Mouse (Mus musculus) embryonic facial prominence, embryonic 15.5 days (tissue): ENCODE results near the gene Ksr1. TPM values are rescaled to one million over a fixed set of nuclear protein-coding genes. Genes with fewer than 3 reads are reported as not detected.

ENCODE experiments used
- ATAC-seq: fragments of 200-750 bp; cut with Nextera tagmentation; 2 replicates; pipeline ENCODE4 v1.8.0; 2017; ENCODE audit warnings: low read depth, moderate TSS enrichment; ENCODE audit not compliant: insufficient number of reproducible peaks, low FRiP score, low TSS enrichment
- H3K27ac ChIP-seq: fragments of 300-500 bp; sonication (generic); replicated peaks from 2 replicates; pipeline ENCODE4 v1.5.1; 2015; ENCODE audit warnings: mild to moderate bottlenecking, inconsistent platforms
- H3K27me3 ChIP-seq: fragments of 300-500 bp; sonication (generic); 2 replicates; pipeline ENCODE4 v1.6.1; 2015; ENCODE audit warnings: inconsistent platforms
- H3K36me3 ChIP-seq: fragments of 300-500 bp; sonication (generic); 2 replicates; pipeline ENCODE4 v1.6.1; 2015; ENCODE audit warnings: mild to moderate bottlenecking, inconsistent platforms
- H3K4me1 ChIP-seq: fragments of 300-500 bp; sonication (generic); 2 replicates; pipeline ENCODE4 v1.6.1; 2015; ENCODE audit warnings: inconsistent platforms
- H3K4me2 ChIP-seq: fragments of 300-500 bp; sonication (generic); replicated peaks from 2 replicates; pipeline ENCODE4 v1.6.1; 2015; ENCODE audit warnings: mild to moderate bottlenecking, inconsistent platforms
- H3K4me3 ChIP-seq: fragments of 300-500 bp; sonication (generic); replicated peaks from 2 replicates; pipeline ENCODE4 v1.5.1; 2015; ENCODE audit warnings: mild to moderate bottlenecking, inconsistent platforms
- H3K9ac ChIP-seq: fragments of 300-500 bp; sonication (generic); 2 replicates; pipeline ENCODE4 v1.6.1; 2015; ENCODE audit warnings: inconsistent platforms
- H3K9me3 ChIP-seq: fragments of 300-500 bp; sonication (generic); replicated peaks from 2 replicates; pipeline ENCODE4 v1.6.1; 2016; ENCODE audit warnings: inconsistent platforms
- WGBS: fragments of 180-500 bp; shearing (Covaris S2); methylation state at CpG from one replicate; pipeline ENCODE4 v1.1.7; 2015; 5-methylcytosine and 5-hydroxymethylcytosine counted together
- polyA plus RNA-seq: library from polyadenylated mRNA; unstranded; fragments of >200 nt; fragmentation: Nextera tagmentation; extraction: Ambion mirVana; gene quantifications from 2 replicates; pipeline ENCODE4 v1.2.1, GENCODE M21; 2015

Gene Ksr1
- polyA plus RNA-seq, 1 experiment from 2014 or later, result 5.6 TPM

GRCm38 (mm10) chr11:79053437-79053836 lies 92.8 kb downstream of the Ksr1 start:
- H3K9ac ChIP-seq, result no peak overlapping the region
- H3K27ac ChIP-seq, result peak overlapping the region; percentile 34; the same call in 1 of the 2 replicates
- H3K4me1 ChIP-seq, result peaks cover 43% of the 10 kb centered on the region
- H3K36me3 ChIP-seq, result no peaks in the 10 kb centered on the region; the same call in 1 of the 2 replicates
- no peaks in the 10 kb centered on the region for H3K9me3 ChIP-seq
- H3K4me3 ChIP-seq, result no peak overlapping the region
- H3K4me2 ChIP-seq, result no peak overlapping the region
- ATAC-seq, result no peak
- no peaks in the 10 kb centered on the region for H3K27me3 ChIP-seq

DNA sequence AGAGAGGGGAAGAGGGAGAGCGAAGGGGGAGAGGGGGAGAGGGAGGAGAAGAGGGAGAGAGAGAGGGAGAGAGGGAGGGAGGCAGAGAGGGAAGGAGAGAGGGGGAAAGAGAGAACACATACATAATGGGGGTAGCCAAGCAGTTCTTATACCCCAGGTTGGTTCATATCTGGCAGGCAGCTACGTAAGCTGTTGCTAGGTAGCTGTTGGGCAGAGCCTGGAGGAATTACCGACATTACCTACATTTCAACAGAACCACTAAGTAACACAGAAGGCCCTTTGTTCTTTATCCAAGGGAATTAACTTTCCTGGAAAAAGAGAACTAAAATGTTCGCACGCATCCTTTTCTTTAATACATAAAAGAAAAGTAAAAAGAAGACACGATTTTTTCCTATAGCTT lies 93.4 kb downstream of the Ksr1 start:
- WGBS, result 46% methylated on average over 6 of the region's 6 CpGs
- no peaks in the 10 kb centered on the region; the same call in 1 of the 2 replicates for H3K36me3 ChIP-seq
- H3K4me2 ChIP-seq, result no peak overlapping the region
- H3K9me3 ChIP-seq, result no peaks in the 10 kb centered on the region
- no peak overlapping the region for H3K9ac ChIP-seq
- no peaks in the 10 kb centered on the region for H3K27me3 ChIP-seq
- ATAC-seq, result no peak
- peaks cover 43% of the 10 kb centered on the region for H3K4me1 ChIP-seq
- no peak overlapping the region for H3K4me3 ChIP-seq
- 0 out of 2 replicates have a peak overlapping the region, but pooled peaks have one; percentile 34 for H3K27ac ChIP-seq

GRCm38 (mm10) chr11:79051522-79051921 lies 94.7 kb downstream of the Ksr1 start:
- Histone ChIP-seq H3K9ac (no peak overlapping the region), H3K27ac (no peak overlapping the region), H3K4me2 (no peak overlapping the region), H3K36me3 (no peaks in the 10 kb centered on the region; the same call in 1 of the 2 replicates), H3K27me3 (no peaks in the 10 kb centered on the region), H3K9me3 (no peaks in the 10 kb centered on the region), H3K4me1 (peaks cover 43% of the 10 kb centered on the region), H3K4me3 (no peak overlapping the region)
- WGBS, result 85% methylated on average over 9 of the region's 9 CpGs
- no peak for ATAC-seq

DNA sequence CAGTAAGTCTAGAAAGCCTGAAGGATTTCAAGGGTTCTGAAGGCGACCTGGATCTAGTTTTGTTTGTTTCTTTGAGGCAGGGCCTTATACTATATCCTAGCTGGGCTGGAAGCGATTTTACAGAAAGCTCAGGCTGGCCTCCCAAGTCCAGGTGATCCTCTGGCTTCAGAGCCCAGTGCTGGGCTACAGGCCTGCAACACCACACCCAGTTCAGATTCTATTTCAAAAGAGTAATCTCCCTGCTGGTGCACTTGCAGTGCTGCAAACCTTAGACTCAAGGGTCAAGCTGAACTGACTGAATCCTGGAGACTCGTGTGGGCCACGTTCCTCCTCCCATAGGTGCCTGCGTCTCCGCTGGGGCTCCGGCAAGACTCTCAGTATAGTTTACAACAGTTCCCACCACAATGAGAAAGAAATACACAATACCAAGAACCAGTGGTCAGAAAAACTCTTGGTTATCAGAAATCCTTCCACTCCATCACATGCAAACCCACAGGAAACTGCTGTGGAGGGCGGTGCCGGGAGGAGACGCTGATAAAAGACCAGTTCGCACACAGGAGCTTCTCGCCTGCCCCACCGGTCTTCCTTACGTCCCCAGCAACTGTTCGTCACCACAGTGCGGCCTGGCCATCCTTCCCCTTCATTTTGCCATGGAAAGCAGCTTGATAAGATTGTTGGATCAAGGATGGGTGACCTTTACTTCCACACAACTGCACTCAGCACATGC lies 95.3 kb downstream of the Ksr1 start:
- ATAC-seq, result no peak
- WGBS, result 89% methylated on average over 16 of the region's 16 CpGs
- H3K27me3 ChIP-seq, result no peaks in the 10 kb centered on the region
- H3K36me3 ChIP-seq, result no peaks in the 10 kb centered on the region; the same call in 1 of the 2 replicates
- H3K27ac ChIP-seq, result no peak overlapping the region
- H3K9ac ChIP-seq, result no peak overlapping the region
- no peaks in the 10 kb centered on the region for H3K9me3 ChIP-seq
- peaks cover 37% of the 10 kb centered on the region for H3K4me1 ChIP-seq
- no peak overlapping the region for H3K4me2 ChIP-seq
- H3K4me3 ChIP-seq, result no peak overlapping the region

- WGBS, result 86% methylated on average over 4 of the region's 4 CpGs
- Histone ChIP-seq H3K36me3 (peaks cover 12% of the 10 kb centered on the region), H3K27me3 (no peaks in the 10 kb centered on the region), H3K4me2 (no peak overlapping the region), H3K4me3 (no peak overlapping the region), H3K4me1 (peaks cover 20% of the 10 kb centered on the region), H3K9me3 (no peaks in the 10 kb centered on the region), H3K27ac (no peak overlapping the region), H3K9ac (no peak overlapping the region)
- ATAC-seq, result no peak
Measured at GRCm38 (mm10) chr11:79048906-79049305, 97.3 kb downstream of the Ksr1 start.

DNA sequence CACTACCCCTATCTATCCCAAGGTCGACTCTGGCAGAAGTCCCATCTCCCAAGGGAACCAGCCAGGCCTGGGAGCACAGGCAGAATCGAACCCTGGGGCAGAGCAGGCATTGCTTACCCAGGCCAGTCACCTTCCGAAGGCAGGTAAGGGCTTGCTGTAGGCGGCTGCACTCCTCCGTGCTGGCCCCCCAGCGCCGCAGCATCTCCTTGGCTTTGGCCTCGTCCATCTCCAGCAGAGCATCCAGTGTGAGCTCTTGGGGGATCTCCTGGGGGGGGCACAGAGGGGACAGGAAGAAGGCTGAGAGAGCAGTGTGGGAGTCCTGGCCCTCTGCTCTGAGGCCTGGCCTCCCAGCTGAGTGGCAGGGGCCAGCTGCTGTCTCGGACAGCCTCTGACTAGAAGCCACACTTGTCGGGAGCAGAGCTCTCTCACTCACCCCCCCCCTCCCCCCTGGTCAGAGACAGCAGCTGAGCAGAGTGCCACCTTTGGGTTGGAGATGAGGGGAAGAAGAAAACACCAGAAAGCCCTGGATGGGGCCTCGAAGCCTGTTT lies 99.0 kb downstream of the Ksr1 start:
- no peaks in the 10 kb centered on the region for H3K27me3 ChIP-seq
- no peak overlapping the region for H3K9ac ChIP-seq
- H3K4me2 ChIP-seq, result peak overlapping the region; percentile 19; the same call in 1 of the 2 replicates
- peaks cover 11% of the 10 kb centered on the region for H3K4me1 ChIP-seq
- H3K4me3 ChIP-seq, result no peak overlapping the region
- ATAC-seq, result peak; percentile 61
- WGBS, result 52% methylated on average over 11 of the region's 11 CpGs
- H3K27ac ChIP-seq, result peak overlapping the region; percentile 13; the same call in 1 of the 2 replicates
- H3K36me3 ChIP-seq, result peaks cover 28% of the 10 kb centered on the region
- H3K9me3 ChIP-seq, result no peaks in the 10 kb centered on the region

DNA sequence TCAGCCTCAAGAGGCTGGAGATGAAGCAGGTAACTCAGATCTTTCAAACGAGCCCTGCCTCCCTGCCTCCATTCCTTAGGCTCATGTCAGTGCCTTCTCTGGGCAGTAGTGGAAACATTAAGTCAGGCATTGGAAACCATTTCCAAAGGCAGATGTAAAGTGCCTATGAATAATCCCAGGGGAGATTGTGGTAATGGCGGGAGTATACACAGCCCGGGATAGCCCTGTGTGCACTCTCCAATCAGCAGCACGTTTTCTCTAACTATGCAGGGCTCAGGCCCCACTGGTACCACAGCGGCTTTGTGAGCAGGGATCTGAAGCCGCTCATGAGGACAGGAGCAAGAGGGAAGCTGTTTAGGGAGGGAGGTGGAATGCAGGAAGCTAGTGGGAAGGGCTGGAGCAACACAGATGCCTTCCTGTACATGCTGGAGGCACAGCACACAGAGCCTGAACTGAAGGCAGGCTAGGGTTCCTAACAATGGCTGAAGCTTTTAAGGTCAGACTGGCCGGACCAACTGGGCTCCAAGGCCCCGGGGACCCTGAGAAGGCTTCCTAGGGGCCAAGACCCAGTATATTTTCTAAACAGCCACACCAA lies 99.5 kb downstream of the Ksr1 start:
- peaks cover 11% of the 10 kb centered on the region for H3K4me1 ChIP-seq
- H3K27ac ChIP-seq, result peak overlapping the region; percentile 13; the same call in 1 of the 2 replicates
- no peaks in the 10 kb centered on the region for H3K27me3 ChIP-seq
- 0 out of 2 replicates have a peak, but pooled peaks have one; percentile 18 for ATAC-seq
- peak overlapping the region; percentile 19; the same call in 1 of the 2 replicates for H3K4me2 ChIP-seq
- H3K4me3 ChIP-seq, result no peak overlapping the region
- no peak overlapping the region for H3K9ac ChIP-seq
- WGBS, result 35% methylated on average over 8 of the region's 8 CpGs
- H3K9me3 ChIP-seq, result no peaks in the 10 kb centered on the region
- H3K36me3 ChIP-seq, result peaks cover 33% of the 10 kb centered on the region

- H3K4me1 ChIP-seq, result peaks cover 11% of the 10 kb centered on the region
- no peak overlapping the region for H3K4me2 ChIP-seq
- peaks cover 46% of the 10 kb centered on the region for H3K36me3 ChIP-seq
- WGBS, result 91% methylated on average over 9 of the region's 9 CpGs
- H3K9me3 ChIP-seq, result no peaks in the 10 kb centered on the region
- no peaks in the 10 kb centered on the region for H3K27me3 ChIP-seq
- no peak overlapping the region for H3K27ac ChIP-seq
- H3K4me3 ChIP-seq, result no peak overlapping the region
- no peak for ATAC-seq
- no peak overlapping the region for H3K9ac ChIP-seq
Measured at GRCm38 (mm10) chr11:79045231-79045630, 101.0 kb downstream of the Ksr1 start.

DNA sequence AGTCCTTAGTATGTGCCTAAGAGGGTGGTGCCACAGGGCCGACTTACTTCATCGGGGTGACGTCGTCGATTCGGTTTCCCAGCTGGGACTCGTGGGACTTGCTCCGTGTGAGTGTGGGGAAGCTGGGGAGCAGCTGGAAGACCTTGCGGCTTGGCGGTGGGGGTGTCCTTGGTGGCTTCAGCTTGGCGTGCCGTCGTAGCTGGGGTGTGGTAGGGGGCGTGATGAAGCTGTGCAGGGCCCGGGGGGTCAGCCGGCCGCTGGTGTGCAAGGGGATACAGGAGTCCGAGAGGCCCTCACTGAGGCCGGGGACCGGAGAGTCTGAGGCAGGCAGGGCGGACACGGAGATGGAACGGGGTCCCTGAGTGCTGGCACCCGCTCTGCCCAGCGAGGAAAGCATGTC lies 101.4 kb downstream of the Ksr1 start:
- Histone ChIP-seq H3K9ac (no peak overlapping the region), H3K27me3 (no peaks in the 10 kb centered on the region), H3K27ac (no peak overlapping the region), H3K4me3 (no peak overlapping the region), H3K4me1 (peaks cover 11% of the 10 kb centered on the region), H3K9me3 (no peaks in the 10 kb centered on the region), H3K4me2 (no peak overlapping the region), H3K36me3 (peaks cover 46% of the 10 kb centered on the region)
- no peak for ATAC-seq
- WGBS, result 92% methylated on average over 25 of the region's 25 CpGs

DNA sequence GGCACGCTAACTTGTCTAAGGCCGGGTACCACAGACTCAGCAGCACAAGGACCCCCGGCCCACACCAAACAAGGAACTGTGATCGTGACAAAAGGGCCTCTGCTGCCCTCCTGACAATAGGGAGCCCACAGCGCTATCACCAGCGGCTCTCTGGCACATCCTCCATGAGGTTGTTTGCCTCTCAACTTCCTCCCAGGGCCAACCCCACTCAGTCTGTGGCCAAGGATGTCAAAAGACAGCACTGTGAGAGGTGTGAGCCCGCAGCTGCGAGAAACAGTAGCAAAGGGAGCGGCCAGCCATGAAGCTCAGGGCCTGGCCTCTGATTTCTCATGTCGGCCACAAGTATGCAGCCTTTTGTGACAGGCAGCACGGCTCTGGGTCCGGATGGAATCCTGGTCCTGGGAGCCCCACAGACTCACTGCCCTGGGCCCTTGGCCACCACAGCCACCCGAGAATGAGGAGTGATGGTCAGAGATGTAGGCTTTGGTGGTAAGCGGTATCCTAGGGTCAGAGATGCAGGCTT lies 104.2 kb downstream of the Ksr1 start:
- WGBS, result 79% methylated on average over 14 of the region's 14 CpGs
- Histone ChIP-seq H3K4me3 (no peak overlapping the region), H3K36me3 (peaks cover 46% of the 10 kb centered on the region), H3K27me3 (no peaks in the 10 kb centered on the region), H3K9ac (no peak overlapping the region), H3K4me1 (peaks cover 4% of the 10 kb centered on the region), H3K4me2 (no peak overlapping the region), H3K27ac (no peak overlapping the region), H3K9me3 (no peaks in the 10 kb centered on the region)
- ATAC-seq, result no peak

DNA sequence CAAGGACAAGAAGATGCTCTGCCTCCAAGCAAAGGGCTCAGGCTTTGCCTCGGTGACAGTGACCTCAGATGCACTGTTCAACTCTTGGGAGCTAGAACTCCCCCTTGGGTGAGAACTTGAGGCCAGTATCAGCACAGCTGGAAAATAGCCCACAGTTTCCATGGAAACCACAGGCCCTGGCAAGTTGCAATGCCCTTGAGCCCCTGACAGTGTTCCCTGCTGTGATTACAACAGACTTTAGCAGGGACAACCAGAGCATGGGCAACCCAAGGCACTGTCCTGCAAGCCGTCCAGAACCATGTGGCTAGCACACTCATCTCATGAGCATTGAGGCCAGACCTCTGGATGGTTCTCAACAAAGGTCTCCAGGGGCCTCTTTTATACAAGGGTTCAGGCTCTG lies 106.7 kb downstream of the Ksr1 start:
- WGBS, result 35% methylated on average over 2 of the region's 2 CpGs

More for the DNA sequence above, 106.7 kb downstream of the Ksr1 start:
- H3K4me2 ChIP-seq, result no peak overlapping the region
- H3K27me3 ChIP-seq, result no peaks in the 10 kb centered on the region
- no peak for ATAC-seq
- H3K4me3 ChIP-seq, result no peak overlapping the region
- H3K36me3 ChIP-seq, result peaks cover 42% of the 10 kb centered on the region
- H3K4me1 ChIP-seq, result no peaks in the 10 kb centered on the region
- H3K9me3 ChIP-seq, result no peaks in the 10 kb centered on the region
- no peak overlapping the region for H3K9ac ChIP-seq
- no peak overlapping the region for H3K27ac ChIP-seq
